ENCODE assay signal across 24 mouse cellular contexts in the genomic region with DNA sequence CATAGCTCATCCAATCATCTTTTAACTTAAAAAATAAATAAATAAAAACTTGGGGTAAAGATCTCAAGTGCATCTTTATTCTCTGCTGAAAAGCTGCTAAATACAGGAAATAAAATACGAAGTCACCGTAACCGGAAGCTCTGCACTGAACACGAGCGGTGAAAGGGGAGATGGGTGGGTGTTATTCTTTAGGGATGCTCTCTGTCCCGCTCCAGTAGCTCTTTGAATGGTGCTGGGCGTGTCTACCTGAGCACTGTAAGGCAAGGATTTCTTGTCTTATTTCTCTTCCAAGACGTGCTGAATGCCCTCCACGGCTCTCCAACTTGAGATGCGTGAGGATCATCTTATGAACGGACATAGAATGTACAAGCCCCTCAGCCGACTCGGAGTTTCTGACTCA.
DNase-seq lines count a peak whose midpoint lies in the region; ATAC-seq and TF ChIP-seq lines count a peak whose summit lies in the region.
"Had no signal": no experiment of that assay in that cellular context is flagged by ENCODE, and none has a peak within 500 bp of the region (broad histone marks: within the 10 kb centered on the region; RNA-seq: fewer than 3 reads in every experiment).

No protein-coding gene starts in this region.

- H3K4me1 ChIP-seq in forebrain, embryonic 15.5 days, result peaks cover 22% of the 10 kb centered on the region
- no peaks in the 10 kb centered on the region for H3K4me1 ChIP-seq in forebrain, postnatal 0 days (ENCODE audit: insufficient read depth)
- no peaks in the 10 kb centered on the region for H3K4me1 ChIP-seq in kidney, postnatal 0 days (replicated peaks; ENCODE audit: insufficient read depth, low read length)
- H3K4me1 ChIP-seq: heart, embryonic 10.5 days; heart, embryonic 15.5 days; liver, embryonic 15.5 days had no signal

- 82% methylated on average over 13 of the region's 13 CpGs for WGBS in forebrain, embryonic 15.5 days
- WGBS in forebrain, postnatal 0 days, result 81% methylated on average over 13 of the region's 13 CpGs
- WGBS in kidney, postnatal 0 days, result 40% methylated on average over 13 of the region's 13 CpGs

- no peak overlapping the region for H3K4me2 ChIP-seq in forebrain, embryonic 15.5 days (replicated peaks)
- H3K4me2 ChIP-seq in forebrain, postnatal 0 days (ENCODE audit: low read depth), result no peak overlapping the region
- H3K4me2 ChIP-seq in kidney, postnatal 0 days (ENCODE audit: low read length), result peak overlapping the region; percentile 11; the same call in 1 of the 2 replicates
- H3K4me2 ChIP-seq: embryonic facial prominence, embryonic 13.5 days; heart, embryonic 15.5 days; hindbrain, embryonic 12.5 days; liver, embryonic 15.5 days; lung, embryonic 14.5 days; stomach, embryonic 15.5 days had no signal

- TF ChIP-seq CTCF in forebrain, postnatal 0 days (IDR thresholded peaks at IDR 0.05; ENCODE audit: low read depth), result no peak
- TF ChIP-seq CTCF in kidney, postnatal 0 days (IDR thresholded peaks at IDR 0.05; ENCODE audit: low read depth), result no peak

- H3K36me3 ChIP-seq in forebrain, embryonic 15.5 days, result no peaks in the 10 kb centered on the region
- no peaks in the 10 kb centered on the region for H3K36me3 ChIP-seq in forebrain, postnatal 0 days (ENCODE audit: insufficient read depth)
- H3K36me3 ChIP-seq in kidney, postnatal 0 days (ENCODE audit: insufficient read depth, low read length), result no peaks in the 10 kb centered on the region
- H3K36me3 ChIP-seq: embryonic facial prominence, embryonic 13.5 days; heart, embryonic 10.5 days; heart, embryonic 15.5 days; hindbrain, embryonic 12.5 days; liver, embryonic 15.5 days; stomach, embryonic 15.5 days had no signal

- H3K27me3 ChIP-seq in forebrain, embryonic 15.5 days, result no peaks in the 10 kb centered on the region
- no peaks in the 10 kb centered on the region for H3K27me3 ChIP-seq in forebrain, postnatal 0 days (ENCODE audit: insufficient read depth, low read length)
- no peaks in the 10 kb centered on the region for H3K27me3 ChIP-seq in kidney, postnatal 0 days (ENCODE audit: insufficient read depth, low read length)
- H3K27me3 ChIP-seq: embryonic facial prominence, embryonic 13.5 days; heart, embryonic 15.5 days; liver, embryonic 15.5 days; stomach, embryonic 15.5 days had no signal

- peak overlapping the region; percentile 11; the same call in 1 of the 2 replicates for H3K27ac ChIP-seq in forebrain, embryonic 15.5 days (replicated peaks)
- no peak overlapping the region for H3K27ac ChIP-seq in forebrain, postnatal 0 days (ENCODE audit: low read depth, low read length)
- no peak overlapping the region for H3K27ac ChIP-seq in kidney, postnatal 0 days
- H3K27ac ChIP-seq: embryonic facial prominence, embryonic 13.5 days; heart, embryonic 10.5 days; heart, embryonic 15.5 days; hindbrain, embryonic 12.5 days; liver, embryonic 15.5 days; stomach, embryonic 15.5 days had no signal

- H3K4me3 ChIP-seq in forebrain, embryonic 15.5 days, result no peak overlapping the region
- H3K4me3 ChIP-seq in forebrain, postnatal 0 days (ENCODE audit: low read depth, low read length), result no peak overlapping the region
- H3K4me3 ChIP-seq in kidney, postnatal 0 days (replicated peaks; ENCODE audit: low read depth, low read length), result no peak overlapping the region
- H3K4me3 ChIP-seq: embryonic facial prominence, embryonic 13.5 days; heart, embryonic 10.5 days; heart, embryonic 15.5 days; hindbrain, embryonic 12.5 days; liver, embryonic 15.5 days; stomach, embryonic 15.5 days had no signal

- no peak for ATAC-seq in forebrain, embryonic 15.5 days (replicated peaks)
- ATAC-seq in forebrain, postnatal 0 days, result no peak
- no peak for ATAC-seq in kidney, postnatal 0 days (replicated peaks; ENCODE audit: low FRiP score, low read depth)
- peak; percentile 36 for ATAC-seq in CD4-positive, CD25-positive, alpha-beta regulatory T cell, adult 4 months
- ATAC-seq: intestine, postnatal 0 days; midbrain, embryonic 16.5 days had no signal

- H3K9ac ChIP-seq in forebrain, embryonic 15.5 days (replicated peaks), result no peak overlapping the region
- H3K9ac ChIP-seq in forebrain, postnatal 0 days, result no peak overlapping the region
- H3K9ac ChIP-seq in kidney, postnatal 0 days (ENCODE audit: low read depth, low read length), result no peak overlapping the region
- H3K9ac ChIP-seq: embryonic facial prominence, embryonic 13.5 days; heart, embryonic 15.5 days; hindbrain, embryonic 12.5 days; liver, embryonic 15.5 days; lung, embryonic 14.5 days; stomach, embryonic 15.5 days had no signal

- DNase-seq in forebrain, postnatal 0 days, result no peak
- peak; percentile 70 for DNase-seq in kidney, postnatal 0 days (ENCODE audit: low spot score)
- no peak for DNase-seq in kidney, postnatal 10 days
- DNase-seq in R1 (ENCODE audit: low read depth, low spot score) (peak; percentile 43), liver (no peak)
- DNase-seq: adrenal gland, postnatal 14 days; cerebellum, adult 11 months; cerebellum, adult 9-10 months; gastrocnemius, postnatal 14 days; layer of hippocampus, postnatal 36 days; lung, embryonic 14.5 days; lung, postnatal 14 days; right cerebral cortex, postnatal 25 days; thymus, adult 18-20 months had no signal

- H3K9me3 ChIP-seq in forebrain, embryonic 15.5 days, result no peaks in the 10 kb centered on the region
- H3K9me3 ChIP-seq in forebrain, postnatal 0 days (ENCODE audit: low read length), result no peaks in the 10 kb centered on the region
- no peaks in the 10 kb centered on the region; the same call in 1 of the 2 replicates for H3K9me3 ChIP-seq in kidney, postnatal 0 days (replicated peaks; ENCODE audit: low read length)
- H3K9me3 ChIP-seq: embryonic facial prominence, embryonic 13.5 days; heart, embryonic 10.5 days; heart, embryonic 15.5 days; hindbrain, embryonic 12.5 days; liver, embryonic 15.5 days; stomach, embryonic 15.5 days had no signal

Comparison
In these comparisons a context has a peak if more than half of its experiments do, and no peak if none do; other contexts are left out.
1. DNase-seq: peak in kidney, postnatal 0 days (single experiment) and R1 (single experiment); none in forebrain, postnatal 0 days (single experiment), kidney, postnatal 10 days (single experiment) and liver (single experiment).